Mouse (Mus musculus): Measurements from ENCODE around the gene Myoz1. TPM values are rescaled to one million over a fixed set of nuclear protein-coding genes. Genes with fewer than 3 reads are reported as not detected.

Gene Myoz1
- total and polyA plus RNA-seq, 3 experiments: 0.15 TPM; not detected in 1

DNA sequence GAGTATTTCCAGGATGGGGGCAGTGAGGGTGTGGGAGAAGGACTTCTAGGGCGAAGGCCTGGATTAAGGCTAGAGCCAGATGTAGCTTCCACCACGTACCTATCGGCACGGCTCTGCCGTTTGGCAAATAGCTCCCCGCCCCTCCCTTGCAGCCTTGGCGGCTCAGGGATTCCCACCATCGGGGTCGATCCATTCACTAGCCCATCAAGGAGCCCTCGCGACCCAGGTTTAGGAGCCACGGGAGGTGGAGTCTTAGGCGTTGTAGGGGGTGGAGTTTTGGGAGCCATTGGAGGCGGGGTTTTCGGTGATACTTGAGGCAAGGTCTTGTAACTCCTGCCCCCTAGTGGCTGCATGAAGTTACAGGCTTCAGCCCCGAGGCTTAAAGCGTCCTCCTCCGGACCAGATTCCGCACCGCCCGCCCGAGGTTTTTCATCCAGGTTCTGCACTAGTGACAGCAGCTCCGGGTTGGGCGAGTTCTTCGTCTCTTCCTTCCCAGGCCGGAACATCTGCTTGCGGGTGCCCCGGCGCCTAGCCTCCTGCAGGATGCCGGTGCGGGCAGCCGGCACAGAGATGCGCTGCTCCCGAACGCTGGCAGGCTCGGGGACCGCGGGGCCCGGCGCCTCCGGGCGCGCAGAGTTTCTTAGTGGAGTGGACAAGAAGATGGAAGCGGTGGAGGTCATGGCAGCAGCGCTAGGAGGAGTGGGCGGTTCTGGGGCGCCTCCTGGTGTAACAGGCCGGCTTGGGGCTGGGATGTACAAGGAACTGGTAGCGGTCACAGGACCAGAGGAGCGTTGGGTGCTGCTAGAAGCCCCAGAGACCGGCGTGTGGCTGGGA lies 4.7 kb upstream of the Myoz1 start:
- DNase-seq (ENCODE audit: low read depth, low spot score): peak; percentile 98
- no peaks in the 10 kb centered on the region for H3K79me2 ChIP-seq (ENCODE audit: control insufficient read depth, insufficient read depth, low read length, poor library complexity)
- no peaks in the 10 kb centered on the region for H3K36me3 ChIP-seq (ENCODE audit: control insufficient read depth in 1 of 2, insufficient read depth in 2 of 2, low read length in 2 of 2)
- peak overlapping the region; percentile 71 for H3K9ac ChIP-seq (ENCODE audit: control insufficient read depth, low read depth, low read length, poor library complexity, severe bottlenecking)
- peaks cover 0 to 15% of the 10 kb centered on the region in 2 experiments; a peak in 1 of 4 replicates for H3K27me3 ChIP-seq (ENCODE audit: control insufficient read depth in 1 of 2, insufficient read depth in 2 of 2, low read length in 2 of 2)
- H3K4me3 ChIP-seq (ENCODE audit: control insufficient read depth in 1 of 2, insufficient read depth in 1 of 2, low read depth in 2 of 2, low read length in 2 of 2): peak overlapping the region; percentile 75 to 94
- H3K4me1 ChIP-seq (ENCODE audit: control insufficient read depth in 1 of 2, insufficient read depth in 2 of 2, low read length in 2 of 2): peaks cover 0 to 9% of the 10 kb centered on the region in 2 experiments; a peak in 2 of 4 replicates
- no peak overlapping the region for H3K27ac ChIP-seq (ENCODE audit: control insufficient read depth, low read depth, low read length)
- H3K9me3 ChIP-seq (replicated peaks; ENCODE audit: insufficient read depth, low read length): no peaks in the 10 kb centered on the region
- TF ChIP-seq MAX (IDR thresholded peaks at IDR 0.05; ENCODE audit: low read length) (no peak), SMC3 (IDR thresholded peaks at IDR 0.05; ENCODE audit: low read depth, low read length) (peak; percentile 83), USF1 (IDR thresholded peaks at IDR 0.05; ENCODE audit: low read depth, low read length) (no peak), CHD2 (IDR thresholded peaks at IDR 0.05; ENCODE audit: low read length) (no peak), MYB (IDR thresholded peaks at IDR 0.05; ENCODE audit: low read depth, low read length) (no peak), HCFC1 (IDR thresholded peaks at IDR 0.05; ENCODE audit: low read depth, low read length) (no peak; the same call in 1 of the 2 replicates), CTCF (IDR thresholded peaks at IDR 0.05 in 2 of 3, conservative IDR thresholded peaks at IDR 0.05 in 1 of 3; ENCODE audit: control insufficient read depth in 1 of 3, insufficient read depth in 1 of 3, low read depth in 2 of 3, low read length in 3 of 3, poor library complexity in 1 of 3, severe bottlenecking in 1 of 3) (peak; percentile 69 to 94 (median 87)), MXI1 (IDR thresholded peaks at IDR 0.05; ENCODE audit: low read depth, low read length) (peak; percentile 22; the same call in 1 of the 2 replicates), ZMIZ1 (IDR thresholded peaks at IDR 0.05; ENCODE audit: low read depth, low read length) (no peak; the same call in 1 of the 2 replicates), ELF1 (IDR thresholded peaks at IDR 0.05; ENCODE audit: low read depth, low read length) (no peak), BHLHE40 (IDR thresholded peaks at IDR 0.05; ENCODE audit: borderline replicate concordance, low read depth, low read length) (no peak), NELFE (IDR thresholded peaks at IDR 0.05; ENCODE audit: low read depth, low read length) (peak; percentile 57), GABPA (IDR thresholded peaks at IDR 0.05; ENCODE audit: low read depth, low read length) (no peak), TAL1 (IDR thresholded peaks at IDR 0.05; ENCODE audit: low read length) (no peak), ZKSCAN1 (IDR thresholded peaks at IDR 0.05; ENCODE audit: low read depth, low read length) (no peak), POLR2A (IDR thresholded peaks at IDR 0.05; ENCODE audit: control insufficient read depth in 1 of 2, insufficient read depth in 1 of 2, low read depth in 1 of 2, low read length in 2 of 2, poor library complexity in 1 of 2) (peak; percentile 58 to 64; a peak in 3 of 4 replicates), RAD21 (IDR thresholded peaks at IDR 0.05; ENCODE audit: low read depth, low read length) (peak; percentile 85), JUND (IDR thresholded peaks at IDR 0.05; ENCODE audit: low read depth, low read length) (no peak), MEF2A (IDR thresholded peaks at IDR 0.05; ENCODE audit: extremely low read depth, insufficient replicate concordance, low read depth, low read length, poor library complexity, severe bottlenecking) (no peak), ZC3H11A (IDR thresholded peaks at IDR 0.05; ENCODE audit: low read depth, low read length) (peak; percentile 77), NRF1 (IDR thresholded peaks at IDR 0.05; ENCODE audit: insufficient read depth, low read depth, low read length, poor library complexity, severe bottlenecking) (no peak), UBTF (IDR thresholded peaks at IDR 0.05; ENCODE audit: borderline replicate concordance, insufficient read depth, low read depth, low read length) (no peak), USF2 (IDR thresholded peaks at IDR 0.05; ENCODE audit: borderline replicate concordance in 1 of 2, insufficient read depth in 1 of 2, low read depth in 1 of 2, low read length in 2 of 2) (no peak), E2F4 (IDR thresholded peaks at IDR 0.05; ENCODE audit: borderline replicate concordance, low read depth, low read length) (no peak), MAFK (IDR thresholded peaks at IDR 0.05; ENCODE audit: borderline replicate concordance, low read depth, low read length) (no peak), MAZ (IDR thresholded peaks at IDR 0.05; ENCODE audit: low read depth, low read length) (no peak), ETS1 (IDR thresholded peaks at IDR 0.05; ENCODE audit: low read depth, low read length) (no peak), EP300 (IDR thresholded peaks at IDR 0.05; ENCODE audit: low read depth in 1 of 2, low read length in 2 of 2) (no peak), POLR2AphosphoS2 (IDR thresholded peaks at IDR 0.05; ENCODE audit: low read length) (peak; percentile 32; the same call in 1 of the 2 replicates), RCOR1 (IDR thresholded peaks at IDR 0.05; ENCODE audit: low read depth, low read length) (no peak), SIN3A (IDR thresholded peaks at IDR 0.05; ENCODE audit: low read length) (peak; percentile 57; the same call in 1 of the 2 replicates), ZNF384 (IDR thresholded peaks at IDR 0.05; ENCODE audit: low read depth, low read length) (no peak), GATA1 (IDR thresholded peaks at IDR 0.05; ENCODE audit: low read depth, low read length) (no peak), TBP (IDR thresholded peaks at IDR 0.05; ENCODE audit: low read depth, low read length) (0 out of 2 replicates have a peak, but pooled peaks have one; percentile 45), POLR2AphosphoS5 (IDR thresholded peaks at IDR 0.05; ENCODE audit: borderline replicate concordance, low read depth, low read length) (no peak)
